Mouse (Mus musculus) embryonic facial prominence, embryonic 12.5 days (tissue): ENCODE results near the gene Haus6. TPM values are rescaled to one million over a fixed set of nuclear protein-coding genes. Genes with fewer than 3 reads are reported as not detected.

Source experiments
- ATAC-seq: fragments of 200-750 bp; cut with Nextera tagmentation; 2 replicates; pipeline ENCODE4 v1.8.0; 2017; ENCODE audit not compliant: insufficient number of reproducible peaks, insufficient read depth, low FRiP score, low TSS enrichment
- H3K27ac ChIP-seq: fragments of 300-500 bp; sonication (generic); 2 replicates; pipeline ENCODE4 v1.5.1; 2016; ENCODE audit warnings: mild to moderate bottlenecking
- H3K27me3 ChIP-seq: fragments of 300-500 bp; sonication (generic); 2 replicates; pipeline ENCODE4 v1.6.1; 2016; ENCODE audit warnings: mild to moderate bottlenecking, moderate library complexity
- H3K36me3 ChIP-seq: fragments of 300-500 bp; sonication (generic); 2 replicates; pipeline ENCODE4 v1.6.1; 2016; ENCODE audit warnings: mild to moderate bottlenecking
- H3K4me1 ChIP-seq: fragments of 300-500 bp; sonication (generic); 2 replicates; pipeline ENCODE4 v1.6.1; 2016
- H3K4me2 ChIP-seq: fragments of 300-500 bp; sonication (generic); replicated peaks from 2 replicates; pipeline ENCODE4 v1.6.1; 2016; ENCODE audit warnings: mild to moderate bottlenecking, moderate library complexity
- H3K4me3 ChIP-seq: fragments of 300-500 bp; sonication (generic); 2 replicates; pipeline ENCODE4 v1.5.1; 2016; ENCODE audit warnings: mild to moderate bottlenecking
- H3K9ac ChIP-seq: fragments of 300-500 bp; sonication (generic); 2 replicates; pipeline ENCODE4 v1.6.1; 2016; ENCODE audit warnings: mild to moderate bottlenecking, moderate library complexity
- H3K9me3 ChIP-seq: fragments of 300-500 bp; sonication (generic); 2 replicates; pipeline ENCODE4 v1.6.1; 2016; ENCODE audit warnings: mild to moderate bottlenecking, moderate library complexity
- WGBS: fragments of 180-500 bp; shearing (Covaris S2); methylation state at CpG from one replicate; pipeline ENCODE4 v1.1.7; 2016; 5-methylcytosine and 5-hydroxymethylcytosine counted together
- polyA plus RNA-seq: library from polyadenylated mRNA; unstranded; fragments of >200 nt; fragmentation: Nextera tagmentation; extraction: Ambion mirVana; gene quantifications from 2 replicates; pipeline ENCODE4 v1.2.1, GENCODE M21; 2016

Gene Haus6
- polyA plus RNA-seq, 1 experiment from 2014 or later, result 21.9 TPM

DNA sequence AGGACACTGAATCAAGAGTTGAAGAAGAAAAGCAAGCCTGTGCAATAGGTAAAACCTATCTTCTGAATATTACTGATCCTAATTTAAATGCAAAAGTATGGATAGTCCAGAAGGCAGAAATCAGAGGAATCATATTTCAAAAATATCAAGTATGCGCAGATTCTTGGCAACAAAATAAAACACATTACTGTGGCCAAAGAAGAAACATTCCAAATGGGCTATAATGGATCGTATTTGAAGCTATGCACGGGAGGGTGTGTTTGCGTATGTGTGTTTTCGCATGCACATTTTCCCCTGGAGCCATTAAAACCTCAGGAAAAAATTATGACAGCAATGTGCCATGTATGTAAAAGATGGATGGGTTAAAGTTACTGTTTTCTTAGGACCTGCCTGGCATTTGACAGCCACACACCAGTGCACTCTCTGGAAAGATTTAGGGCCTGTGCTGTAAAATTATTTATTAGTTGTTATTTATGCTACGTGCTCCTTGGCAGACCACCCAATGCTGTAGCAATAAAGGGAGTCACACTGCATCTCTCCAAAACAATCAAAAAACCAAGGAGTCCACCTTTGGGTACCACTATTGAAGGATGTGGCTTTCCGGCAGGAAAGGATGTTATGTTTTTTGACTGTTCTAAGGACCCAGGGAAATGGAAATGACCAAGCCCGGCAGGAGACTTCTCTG is 78.3 kb downstream of the Haus6 start:
- Histone ChIP-seq H3K4me3 (no peak overlapping the region), H3K36me3 (no peaks in the 10 kb centered on the region), H3K4me1 (no peaks in the 10 kb centered on the region), H3K4me2 (no peak overlapping the region), H3K9me3 (no peaks in the 10 kb centered on the region), H3K27me3 (no peaks in the 10 kb centered on the region), H3K27ac (no peak overlapping the region), H3K9ac (no peak overlapping the region)
- no peak for ATAC-seq
- 66% methylated on average over 8 of the region's 8 CpGs for WGBS

DNA sequence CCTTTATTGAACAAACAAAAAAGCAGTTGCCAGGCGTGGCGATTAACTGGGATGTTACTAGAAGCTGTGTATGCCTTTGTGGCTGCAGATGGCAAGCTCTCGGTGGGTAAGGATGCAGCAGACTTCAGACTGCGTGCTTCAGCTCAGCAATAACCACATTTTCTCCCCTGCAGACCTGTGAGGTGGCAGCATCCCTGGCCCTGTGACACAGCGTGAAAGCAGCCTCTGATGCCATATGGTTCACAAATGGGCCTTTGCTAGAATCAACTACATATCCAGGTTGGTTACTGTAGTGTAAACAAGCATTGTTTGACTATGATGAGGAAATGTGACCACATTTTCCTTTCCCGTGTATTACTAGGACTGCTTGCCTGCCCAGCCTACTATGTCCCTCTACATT is 82.7 kb downstream of the Haus6 start:
- 65% methylated on average over 6 of the region's 6 CpGs for WGBS
- no peaks in the 10 kb centered on the region for H3K9me3 ChIP-seq
- no peak for ATAC-seq
- H3K36me3 ChIP-seq, result no peaks in the 10 kb centered on the region
- H3K4me1 ChIP-seq, result peaks cover 16% of the 10 kb centered on the region
- no peak overlapping the region for H3K27ac ChIP-seq
- H3K4me2 ChIP-seq, result no peak overlapping the region
- H3K4me3 ChIP-seq, result no peak overlapping the region
- no peaks in the 10 kb centered on the region for H3K27me3 ChIP-seq
- H3K9ac ChIP-seq, result no peak overlapping the region

Other genes with a start within 250 kb of the Haus6 start
- not detected in 2 replicates for gene Saxo1, start 53.7 kb downstream of the Haus6 start, polyA plus RNA-seq
- gene Rraga, start 36.4 kb downstream of the Haus6 start, polyA plus RNA-seq, result 66.4 and 71.8 TPM in 2 replicates
- 71.7 and 72.4 TPM in 2 replicates for gene Plin2, start 58.0 kb upstream of the Haus6 start, polyA plus RNA-seq
- 9.2 and 10.0 TPM in 2 replicates for gene Dennd4c, start 136.5 kb upstream of the Haus6 start, polyA plus RNA-seq
- 599 and 634 TPM in 2 replicates for gene Rps6, start 245.4 kb upstream of the Haus6 start, polyA plus RNA-seq